Mouse (Mus musculus): ENCODE data around the gene Mrrf.

DNA sequence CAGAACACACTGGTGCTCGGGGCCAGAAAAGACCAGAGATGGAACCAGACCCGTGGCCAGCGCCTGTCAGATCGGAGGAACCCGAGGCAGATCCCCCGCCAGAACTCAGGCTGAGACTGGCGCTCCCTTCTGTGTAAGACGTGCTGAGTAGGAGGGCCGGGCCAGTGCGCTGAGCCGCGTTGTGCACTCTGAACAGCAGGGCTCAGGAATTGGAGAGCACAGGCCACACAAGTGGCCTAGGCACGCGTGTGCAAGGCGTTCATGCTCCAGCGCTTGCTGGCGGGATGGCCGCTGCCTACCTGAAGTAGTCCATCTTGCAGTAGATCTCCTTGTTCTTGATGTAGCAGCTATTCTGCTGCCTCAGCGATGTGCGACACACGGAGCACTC lies 33.6 kb upstream of the Mrrf start:
- TF ChIP-seq TAL1 (IDR thresholded peaks at IDR 0.05; ENCODE audit: low read length) (no peak), GATA1 (IDR thresholded peaks at IDR 0.05; ENCODE audit: low read length) (no peak)
